Mouse (Mus musculus): Measurements from ENCODE around the gene Nhlrc3. TPM values are rescaled to one million over a fixed set of nuclear protein-coding genes. Genes with fewer than 3 reads are reported as not detected.

Gene Nhlrc3
- total RNA-seq, 1 experiment from 2014 or later: 10.3 TPM

GRCm38 (mm10) chr3:53413959-53414358, 49.2 kb downstream of the Nhlrc3 start:
- no peak for ATAC-seq (replicated peaks in 1 of 2; ENCODE audit: insufficient read depth in 1 of 2, low FRiP score in 2 of 2, low TSS enrichment in 1 of 2, low read depth in 1 of 2, poor library complexity in 2 of 2, severe bottlenecking in 2 of 2)

- no peak for ATAC-seq (replicated peaks in 1 of 2; ENCODE audit: insufficient read depth in 1 of 2, low FRiP score in 2 of 2, low TSS enrichment in 1 of 2, low read depth in 1 of 2, poor library complexity in 2 of 2, severe bottlenecking in 2 of 2)
Measured at GRCm38 (mm10) chr3:53413465-53413864, 49.7 kb downstream of the Nhlrc3 start.

- ATAC-seq (replicated peaks in 1 of 2; ENCODE audit: insufficient read depth in 1 of 2, low FRiP score in 2 of 2, low TSS enrichment in 1 of 2, low read depth in 1 of 2, poor library complexity in 2 of 2, severe bottlenecking in 2 of 2): no peak
Measured at GRCm38 (mm10) chr3:53412259-53412658, 50.9 kb downstream of the Nhlrc3 start.

GRCm38 (mm10) chr3:53410031-53410430, 53.1 kb downstream of the Nhlrc3 start:
- no peak for ATAC-seq (replicated peaks in 1 of 2; ENCODE audit: insufficient read depth in 1 of 2, low FRiP score in 2 of 2, low TSS enrichment in 1 of 2, low read depth in 1 of 2, poor library complexity in 2 of 2, severe bottlenecking in 2 of 2)

- no peak for ATAC-seq (replicated peaks in 1 of 2; ENCODE audit: insufficient read depth in 1 of 2, low FRiP score in 2 of 2, low TSS enrichment in 1 of 2, low read depth in 1 of 2, poor library complexity in 2 of 2, severe bottlenecking in 2 of 2)
Measured at GRCm38 (mm10) chr3:53407145-53407544, 56.0 kb downstream of the Nhlrc3 start.

Other genes with a start within 250 kb of the Nhlrc3 start
- 9.2 and 12.2 TPM in 2 replicates for gene Proser1, start 334 bp upstream of the Nhlrc3 start, total RNA-seq (2017)
- not detected in 2 replicates for gene Stoml3, start 25.3 kb upstream of the Nhlrc3 start, total RNA-seq (2017)
- gene Frem2, start 194.0 kb upstream of the Nhlrc3 start, total RNA-seq (2017): not detected in 2 replicates

All from hematopoietic stem cell, adult 5-6 weeks (primary cell).